Mouse (Mus musculus): ENCODE results near the gene Abhd8.

- no peak for TF ChIP-seq MAFK (IDR thresholded peaks at IDR 0.05; ENCODE audit: insufficient read depth, low read depth, low read length)
- TF ChIP-seq ZNF384 (IDR thresholded peaks at IDR 0.05; ENCODE audit: low read depth, low read length) = no peak
- no peak for TF ChIP-seq HCFC1 (IDR thresholded peaks at IDR 0.05; ENCODE audit: borderline replicate concordance, insufficient read depth, low read length)
Measured at GRCm38 (mm10) chr8:71485142-71486135, 22.0 kb upstream of the Abhd8 start, which contains the start of gene Ano8.
